Mouse (Mus musculus) monocyte, adult 5-6 weeks (primary cell): ENCODE measurements around the gene Gm10192. TPM values are rescaled to one million over a fixed set of nuclear protein-coding genes. Genes with fewer than 3 reads are reported as not detected.
"Not testable (repeated sequence)": the region's sequence is repeated elsewhere in the genome, so short reads cannot be mapped to it uniquely, and the experiment has no call there.

Source experiments
- ATAC-seq: fragments of 153-309, 156-312 bp; replicated peaks from 2 replicates; pipeline ENCODE4 v1.8.0; 2017; ENCODE audit warnings: mild to moderate bottlenecking; ENCODE audit not compliant: low TSS enrichment, insufficient number of reproducible peaks, severe bottlenecking, poor library complexity, low FRiP score
- total RNA-seq: library from RNA; stranded (forward); fragments of 200-1000, 200-491, 200-594 nt; gene quantifications from 3 replicates; pipeline ENCODE4 v1.2.3, GENCODE M21; 2017

The Gm10192 gene
- total RNA-seq = not detected in 3 replicates

DNA sequence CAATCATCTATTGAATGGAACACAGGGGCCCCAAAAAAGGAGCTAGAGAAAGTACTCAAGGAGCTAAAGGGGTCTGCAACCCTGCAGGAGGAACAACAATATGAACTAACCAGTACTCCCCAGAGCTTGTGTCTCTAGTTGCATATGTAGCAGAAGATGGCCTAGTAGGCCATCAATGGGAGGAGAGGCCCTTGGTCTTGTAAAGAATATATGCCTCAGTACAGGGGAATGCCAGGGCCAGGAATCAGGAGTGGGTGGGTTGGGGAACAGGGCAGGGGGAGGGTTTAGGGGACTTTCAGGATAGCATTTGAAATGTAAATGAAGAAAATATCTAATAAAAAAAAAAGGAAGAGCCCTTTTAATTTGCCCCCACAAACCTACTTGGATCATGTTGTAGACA, at the start of gene Gm10192:
TSS of gene Gm10192 (minus strand) at position 101 of the 400 bp plus-strand sequence.
- ATAC-seq = not testable (repeated sequence)

- ATAC-seq = no peak
Observed at GRCm38 (mm10) chr4:97230411-97231104, 47.6 kb upstream of the Gm10192 start.

DNA sequence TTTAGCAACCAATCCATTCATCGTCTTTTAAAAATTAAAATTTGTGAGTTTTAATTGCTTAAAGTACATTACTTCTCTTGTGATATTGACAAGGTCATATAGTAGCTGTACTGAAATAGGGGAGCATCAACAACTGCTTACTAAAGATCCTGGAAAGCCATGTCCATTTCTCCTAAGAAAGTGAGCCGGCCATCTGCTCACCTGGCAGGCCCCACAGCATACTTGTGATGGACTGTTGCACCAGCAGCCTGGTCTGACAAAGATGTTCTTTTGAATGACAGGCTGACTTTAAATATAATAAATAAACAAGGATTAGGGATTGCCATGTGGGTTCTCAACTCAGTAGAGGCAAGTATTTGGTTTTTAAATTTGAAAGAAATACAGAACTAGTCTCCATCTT, 36.7 kb upstream of the Gm10192 start:
- no peak for ATAC-seq

DNA sequence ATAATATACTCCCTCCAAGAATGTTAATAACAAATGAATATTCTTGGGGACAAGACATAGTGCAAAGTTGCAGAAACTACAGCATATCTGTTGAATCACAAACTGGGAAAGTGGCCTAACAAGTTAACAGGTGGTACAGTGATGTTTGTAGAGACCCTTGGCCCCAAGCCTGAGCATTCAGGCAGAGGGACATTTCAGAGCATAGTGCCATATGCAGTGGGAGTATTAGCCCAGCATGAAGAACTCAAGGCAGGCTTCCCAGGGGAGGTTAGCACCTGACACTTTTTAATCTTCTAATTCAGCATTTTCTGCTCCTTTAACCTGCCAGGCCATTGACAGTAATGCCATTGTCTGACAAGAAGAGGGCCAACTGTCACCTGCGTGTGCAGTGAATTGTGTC, 34.9 kb upstream of the Gm10192 start:
- no peak for ATAC-seq

- no peak for ATAC-seq
Observed at GRCm38 (mm10) chr4:97212514-97212913, 29.5 kb upstream of the Gm10192 start.

DNA sequence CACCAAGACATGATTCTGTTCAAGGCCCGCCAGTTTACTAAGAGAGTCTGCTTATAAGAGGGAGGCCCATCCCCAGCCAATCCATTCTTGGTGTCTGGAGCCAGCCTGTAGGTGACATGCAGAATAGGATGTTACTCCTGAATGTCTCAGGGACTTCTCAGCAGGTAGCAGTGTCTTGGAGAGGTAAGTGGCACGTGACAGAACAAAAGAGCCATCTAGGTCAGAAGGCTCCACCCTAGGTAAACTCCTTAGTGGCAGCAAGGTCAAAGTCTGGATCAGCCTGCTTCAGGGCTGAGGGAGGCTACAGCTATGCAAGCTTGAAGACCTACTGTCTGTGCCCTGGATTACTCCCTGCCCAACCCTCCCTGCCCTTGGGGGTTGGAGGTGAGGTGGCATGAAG, 20.0 kb upstream of the Gm10192 start:
- ATAC-seq = not testable (repeated sequence)

DNA sequence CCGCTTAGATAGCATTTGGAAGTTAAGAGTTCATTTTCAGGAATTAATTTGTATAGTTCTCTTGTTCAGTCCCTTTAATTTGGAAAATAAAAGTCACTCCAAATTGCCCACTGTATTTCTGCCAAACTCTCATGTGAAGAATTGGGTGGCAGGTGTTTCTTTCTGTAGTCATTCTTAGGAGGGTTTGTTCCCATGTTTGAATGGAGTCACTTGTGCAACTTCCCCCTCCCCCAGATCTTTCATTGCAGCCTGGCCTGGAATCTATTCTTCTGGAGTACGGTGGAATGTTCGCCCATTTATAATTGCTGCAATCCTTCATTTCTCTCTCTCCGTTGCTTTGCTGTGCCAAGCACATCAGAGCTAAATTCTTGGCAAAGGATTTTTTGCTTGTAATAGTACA, 10.2 kb upstream of the Gm10192 start:
- ATAC-seq = no peak

DNA sequence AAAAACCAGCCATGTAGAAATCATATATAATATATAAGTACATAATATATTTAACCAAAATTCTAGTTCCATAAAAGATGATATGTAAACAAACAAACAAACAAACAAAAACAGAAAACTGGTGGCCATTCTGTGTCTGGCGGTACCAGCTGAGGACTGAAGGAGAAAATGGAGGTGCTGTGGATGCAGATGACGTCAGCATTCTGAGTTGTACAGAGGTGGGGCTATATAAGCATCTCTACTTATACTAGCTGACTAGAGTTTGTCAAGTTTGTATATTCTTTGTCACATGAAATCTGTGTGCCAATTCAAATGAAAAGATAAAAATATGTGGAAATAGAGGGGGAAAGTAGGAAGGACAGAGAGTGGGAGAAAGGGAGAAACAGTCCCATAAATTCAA, 9.6 kb upstream of the Gm10192 start:
- ATAC-seq = no peak

DNA sequence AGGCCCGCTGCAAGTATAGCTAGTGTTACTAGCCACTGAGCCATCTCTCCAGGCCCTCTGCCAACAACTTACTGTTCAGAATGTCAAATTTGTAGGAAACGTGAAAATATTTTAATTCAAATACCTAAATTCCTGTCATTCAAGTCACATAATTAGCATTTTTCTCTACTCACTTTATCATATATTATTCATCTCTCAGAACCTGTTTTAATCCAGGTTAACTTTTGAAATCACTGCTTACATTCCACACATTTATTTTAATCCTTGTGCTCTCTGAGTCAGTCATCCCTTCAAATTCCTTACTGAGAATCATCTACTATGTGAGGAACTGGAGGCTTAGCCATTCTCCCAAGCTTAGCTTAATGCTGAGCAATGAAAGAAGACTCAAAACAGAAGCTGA, 2.6 kb downstream of the Gm10192 start:
- ATAC-seq = no peak

GRCm38 (mm10) chr4:97156841-97157345, 26.1 kb downstream of the Gm10192 start:
- no peak for ATAC-seq

- ATAC-seq = no peak
Observed at GRCm38 (mm10) chr4:97156084-97156483, 26.9 kb downstream of the Gm10192 start.

DNA sequence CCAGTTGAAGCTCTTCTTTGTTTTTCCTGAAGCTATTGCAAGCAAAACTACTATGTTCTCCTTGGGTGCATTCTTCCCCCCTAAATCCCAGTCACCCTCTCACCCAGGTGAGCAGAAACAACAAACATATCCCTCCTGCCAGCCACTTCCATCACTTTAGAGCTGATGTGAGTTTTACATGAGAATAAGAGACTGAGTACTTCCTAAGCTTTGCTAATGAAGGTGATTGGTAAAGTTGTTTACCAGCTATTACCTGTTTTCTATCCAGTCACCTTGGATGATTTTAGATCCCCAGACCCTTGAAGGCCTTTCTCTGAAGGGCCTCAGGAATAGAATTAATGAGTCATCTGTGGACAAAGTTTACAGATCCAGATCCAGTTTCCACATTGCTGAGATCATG, 29.4 kb downstream of the Gm10192 start:
- no peak for ATAC-seq

DNA sequence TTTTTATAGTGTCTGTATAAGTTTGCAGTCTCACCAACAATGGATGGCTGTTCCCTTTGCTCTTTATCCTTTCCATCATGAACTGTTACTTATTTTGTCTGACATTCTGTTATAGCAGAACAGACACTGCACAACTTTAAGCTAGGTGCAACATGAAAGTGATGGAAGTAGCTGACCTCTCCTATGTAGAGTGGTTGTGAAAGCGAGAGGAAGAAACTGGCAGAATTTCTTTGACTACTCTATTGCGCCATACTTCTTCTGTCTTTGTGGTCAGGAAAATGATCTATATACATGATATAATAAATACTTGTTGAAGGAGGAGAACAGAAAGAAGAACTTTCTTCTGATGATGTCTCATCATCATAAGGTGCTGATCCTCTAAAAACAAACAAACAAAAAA, 40.5 kb downstream of the Gm10192 start:
- no peak for ATAC-seq
